Mouse (Mus musculus) embryo, embryonic 11.5 days (tissue): ENCODE results near the gene Scg3.
"Not testable (repeated sequence)": the region's sequence is repeated elsewhere in the genome, so short reads cannot be mapped to it uniquely, and the experiment has no call there.

ENCODE experiments used
- DNase-seq: peaks from one replicate; pipeline ENCODE4 v3.0.0-alpha.2; 2012; ENCODE audit warnings: low read depth, low spot score

The Scg3 gene

DNA sequence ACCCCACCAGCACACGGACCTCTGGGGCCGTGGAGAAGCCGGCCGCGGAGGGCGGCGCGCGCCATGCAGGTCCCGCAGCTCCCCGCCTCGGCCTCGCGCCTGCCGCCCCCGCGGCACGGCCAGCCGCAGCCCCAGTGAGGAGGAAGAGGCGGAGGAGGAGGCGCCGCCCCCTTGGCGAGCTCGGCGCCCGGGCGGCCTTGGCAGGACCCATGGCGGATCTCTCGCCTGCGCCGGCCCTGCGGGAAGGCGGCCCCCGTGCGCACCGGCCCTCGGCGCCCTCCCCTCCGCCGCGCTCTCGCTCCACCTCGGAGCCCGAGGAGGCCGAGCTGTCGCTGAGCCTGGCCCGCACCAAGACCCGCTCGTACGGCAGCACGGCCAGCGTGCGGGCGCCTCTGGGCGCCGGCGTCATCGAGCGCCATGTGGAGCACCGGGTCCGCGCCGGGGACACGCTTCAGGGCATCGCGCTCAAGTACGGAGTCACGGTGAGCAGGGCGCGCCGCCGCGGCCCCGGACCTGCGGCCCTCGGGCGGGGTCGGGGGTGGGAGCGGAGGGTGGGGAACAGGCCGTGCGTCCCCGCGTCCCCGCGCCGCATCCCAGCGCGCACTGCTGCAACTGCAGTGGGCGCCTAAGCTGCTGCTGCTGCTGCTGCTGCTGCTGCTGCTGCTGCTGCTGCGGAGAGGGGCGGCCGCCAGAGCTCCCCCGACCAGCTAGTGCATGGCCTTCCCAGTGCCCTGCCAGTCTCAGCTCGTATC, 58.1 kb downstream of the Scg3 start, which contains the start of gene Lysmd2:
Gene Lysmd2, plus strand, starts transcription at position 186 of the 752 bp plus-strand sequence.
- DNase-seq = peak; percentile 56

DNA sequence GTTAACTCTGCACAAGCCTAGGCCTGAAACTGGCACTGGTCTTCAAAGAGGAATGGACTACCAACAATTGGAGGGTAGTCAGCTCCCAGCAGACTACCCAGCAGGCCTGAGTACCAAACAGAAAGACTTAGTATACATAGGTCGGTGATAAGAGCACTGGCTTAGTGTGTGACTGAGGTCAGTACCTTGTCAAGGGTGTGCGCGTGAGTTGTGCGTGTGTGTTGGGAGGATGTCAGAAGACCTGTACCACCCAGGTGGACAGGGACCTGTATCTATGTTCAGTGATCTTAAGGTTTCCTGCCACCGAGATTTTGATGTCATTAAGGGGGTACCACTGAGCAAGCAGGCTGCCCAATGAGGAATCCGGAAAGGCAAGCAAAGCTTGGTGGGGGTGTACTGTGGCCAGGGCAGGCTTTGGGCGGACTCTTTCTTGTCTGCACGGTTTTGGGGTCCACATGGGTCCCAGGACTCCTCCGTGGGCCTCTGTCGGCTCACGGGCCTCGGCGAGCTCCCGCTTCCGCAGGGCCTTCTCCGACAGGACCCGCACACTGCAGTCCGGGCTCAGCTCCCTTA, 58.8 kb downstream of the Scg3 start:
- no peak for DNase-seq

DNA sequence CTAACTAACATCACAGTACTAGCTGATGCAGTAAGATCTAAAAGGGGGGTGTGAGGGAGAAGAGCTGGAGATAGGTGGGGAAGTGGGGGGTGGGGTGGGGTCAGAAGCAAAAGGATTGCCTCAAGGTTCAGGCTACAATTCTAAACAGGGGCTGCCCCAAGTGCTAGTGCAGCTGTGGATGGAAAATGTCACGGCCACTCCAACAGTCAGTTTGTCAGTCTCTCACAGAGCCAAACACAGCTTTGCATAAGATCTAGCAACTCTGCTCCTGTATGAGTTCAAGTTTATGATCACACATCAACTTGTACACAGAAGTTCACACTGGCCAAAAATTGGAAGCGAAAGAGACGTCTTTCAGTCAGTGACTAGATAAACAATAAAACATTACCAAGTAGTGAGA, 62.4 kb downstream of the Scg3 start:
- no peak for DNase-seq

DNA sequence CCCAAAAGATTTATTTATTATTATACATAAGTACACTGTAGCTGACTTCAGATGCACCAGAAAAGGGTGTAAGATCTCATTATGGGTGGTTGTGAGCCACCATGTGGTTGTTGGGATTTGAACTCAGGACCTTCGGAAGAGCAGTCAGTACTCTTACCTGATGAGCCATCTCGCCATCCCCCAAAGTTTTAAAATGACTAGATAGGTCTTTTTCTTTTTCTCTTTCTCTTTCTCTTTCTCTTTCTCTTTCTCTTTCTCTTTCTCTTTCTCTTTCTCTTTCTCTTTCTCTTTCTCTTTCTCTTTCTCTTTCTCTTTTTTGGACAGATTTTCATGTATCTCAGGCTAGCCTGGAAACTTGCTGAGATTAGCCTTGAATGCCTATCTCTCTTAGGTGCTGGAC, 64.1 kb downstream of the Scg3 start:
- DNase-seq = not testable (repeated sequence)

DNA sequence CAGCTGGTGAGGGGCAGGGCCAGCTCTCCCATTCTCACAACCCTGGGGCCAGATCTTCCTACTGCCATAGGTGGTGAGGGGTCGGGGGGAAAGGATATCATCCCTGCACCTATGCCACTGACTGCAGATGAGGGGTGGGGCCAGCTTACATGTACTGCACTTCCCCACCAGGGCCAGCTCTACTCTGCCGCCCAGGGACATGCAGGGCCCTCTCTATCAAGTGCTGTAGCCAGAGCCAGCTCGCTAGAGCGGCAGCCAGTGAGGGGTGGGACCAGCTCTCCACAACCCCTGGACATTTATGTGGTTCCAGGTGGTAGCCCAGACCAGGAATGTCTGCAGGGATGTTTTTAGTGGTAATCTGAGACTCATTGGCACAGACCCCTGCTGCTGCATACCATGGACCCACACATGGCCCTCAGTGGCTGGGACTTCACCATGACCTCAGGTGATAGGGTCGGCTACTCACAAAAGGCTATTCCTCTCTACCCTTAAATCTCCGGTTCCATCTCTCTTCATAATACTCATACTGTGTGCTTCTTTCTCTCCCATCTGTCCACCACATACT, 64.9 kb downstream of the Scg3 start:
- no peak for DNase-seq

DNA sequence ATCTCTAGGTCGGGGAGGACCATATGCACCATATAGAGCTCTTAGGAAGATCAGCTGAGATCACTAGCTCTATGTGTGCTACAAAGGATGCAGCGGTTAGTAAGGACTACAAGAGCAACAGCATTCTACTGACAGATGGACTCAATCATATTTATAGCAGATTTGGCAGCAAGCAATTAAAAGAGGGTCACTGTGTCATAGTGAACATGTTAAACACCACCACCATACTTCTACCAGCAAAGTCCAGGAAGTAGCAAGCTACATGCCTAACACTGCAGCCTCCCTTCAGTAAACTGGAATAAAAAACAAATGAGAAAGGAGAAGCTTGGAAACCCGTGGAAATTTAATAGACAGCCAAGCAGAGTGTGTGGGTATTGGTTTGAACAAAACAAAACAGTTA, 67.3 kb downstream of the Scg3 start:
- DNase-seq = no peak

DNA sequence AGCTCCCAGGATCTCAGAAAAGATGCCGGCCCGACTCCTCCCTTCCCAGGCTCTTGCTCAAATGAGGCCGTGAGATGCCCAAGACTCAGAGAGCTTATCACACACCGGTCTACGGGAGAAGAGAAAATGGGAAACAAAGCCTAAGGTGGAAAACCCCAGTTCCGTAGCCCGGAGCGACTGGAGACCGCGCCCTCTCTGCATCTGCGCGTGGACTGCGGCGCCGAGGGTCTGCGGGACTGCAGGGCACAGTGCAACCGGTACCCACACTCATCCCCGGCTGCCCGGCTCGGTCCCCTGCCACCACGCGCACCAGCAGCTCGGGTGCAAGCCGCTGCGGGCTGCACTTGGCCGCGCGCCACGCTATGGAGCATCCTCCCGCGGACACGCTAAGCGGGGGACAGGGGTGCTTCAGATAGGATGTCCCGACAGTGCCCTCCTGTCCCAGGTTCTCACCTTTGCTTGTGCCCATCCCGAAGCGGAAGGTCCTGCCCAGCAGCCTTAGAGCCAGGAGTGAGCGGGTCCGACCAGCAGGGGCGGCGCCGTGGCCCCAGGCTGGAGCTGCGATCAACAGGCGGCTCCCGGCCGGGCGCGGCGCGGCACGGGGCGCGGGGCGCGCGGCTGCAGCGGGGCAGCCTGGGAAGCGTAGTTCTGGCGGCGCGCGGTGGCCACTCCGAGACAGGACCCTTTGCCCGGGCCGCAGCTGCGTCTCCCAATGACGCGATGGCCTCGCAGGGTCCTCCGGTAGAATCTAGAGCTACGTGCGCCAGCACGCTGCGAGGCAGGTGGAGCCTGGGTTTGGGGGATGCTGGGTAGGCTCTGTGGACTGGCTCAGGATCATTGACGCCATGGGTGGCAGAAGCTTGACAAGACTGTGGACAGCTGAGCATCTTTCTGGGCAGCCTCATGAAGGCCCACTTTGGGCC, 73.0 kb downstream of the Scg3 start, which contains the start of gene Tmod2:
Gene Tmod2, minus strand, starts transcription at position 755 of the 923 bp plus-strand sequence.
- DNase-seq = peak; percentile 49

DNA sequence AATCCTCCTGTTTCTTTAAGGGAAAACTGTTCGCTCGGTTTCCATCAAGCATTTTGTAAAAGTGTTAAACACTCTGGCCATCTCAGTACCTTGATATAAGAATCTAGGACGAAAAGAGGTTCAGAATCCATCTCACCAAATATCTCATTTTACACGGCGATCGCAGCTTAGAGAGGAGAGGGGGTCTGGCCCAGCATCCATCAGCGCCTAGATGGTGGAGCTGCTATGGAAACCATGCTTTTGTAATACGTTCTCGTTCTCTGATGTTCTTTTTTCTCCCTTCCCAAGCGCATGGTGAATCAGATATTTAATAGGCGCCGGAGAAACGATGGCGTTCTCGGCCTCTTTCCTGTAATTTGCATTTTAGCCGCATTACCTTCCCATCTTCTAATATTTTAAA, 73.9 kb downstream of the Scg3 start:
- DNase-seq = no peak

DNA sequence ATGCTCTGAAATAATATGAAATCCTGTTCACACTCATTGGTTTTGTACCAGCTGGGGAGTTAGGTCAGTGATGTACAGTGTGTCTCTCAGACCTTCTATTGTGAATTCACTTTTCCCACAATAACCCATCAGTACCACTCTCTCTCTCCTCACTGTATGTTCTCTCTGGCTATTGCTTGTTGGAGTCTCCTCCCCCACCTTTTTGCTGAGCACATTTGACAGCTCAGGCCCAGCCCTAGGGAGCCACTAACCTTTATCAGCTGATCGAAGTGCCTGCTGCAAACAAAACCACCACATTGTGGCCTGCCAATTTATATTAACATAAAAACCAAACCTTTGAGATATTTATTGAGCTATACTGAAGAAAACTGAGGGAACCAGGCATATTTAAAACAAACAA, 74.4 kb downstream of the Scg3 start:
- no peak for DNase-seq

DNA sequence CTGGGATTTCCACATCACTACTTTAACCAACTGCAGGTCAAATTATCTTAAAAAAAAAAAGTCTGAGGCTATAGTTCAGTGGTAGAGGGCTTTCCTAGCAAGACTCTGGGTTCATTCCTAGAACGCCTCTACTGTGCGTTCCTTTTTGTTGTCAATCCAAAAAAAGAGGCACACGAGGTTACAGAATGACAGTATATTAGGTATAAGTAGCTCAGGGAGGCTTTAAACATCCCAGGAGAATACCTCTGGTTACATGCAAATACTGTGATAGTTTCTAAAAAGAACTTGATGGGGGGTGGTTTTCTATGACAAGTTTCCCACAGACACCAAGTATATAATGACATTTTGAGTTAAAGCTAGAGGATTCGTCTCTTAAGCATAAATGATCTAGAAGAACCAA, 76.4 kb downstream of the Scg3 start:
- DNase-seq = no peak

DNA sequence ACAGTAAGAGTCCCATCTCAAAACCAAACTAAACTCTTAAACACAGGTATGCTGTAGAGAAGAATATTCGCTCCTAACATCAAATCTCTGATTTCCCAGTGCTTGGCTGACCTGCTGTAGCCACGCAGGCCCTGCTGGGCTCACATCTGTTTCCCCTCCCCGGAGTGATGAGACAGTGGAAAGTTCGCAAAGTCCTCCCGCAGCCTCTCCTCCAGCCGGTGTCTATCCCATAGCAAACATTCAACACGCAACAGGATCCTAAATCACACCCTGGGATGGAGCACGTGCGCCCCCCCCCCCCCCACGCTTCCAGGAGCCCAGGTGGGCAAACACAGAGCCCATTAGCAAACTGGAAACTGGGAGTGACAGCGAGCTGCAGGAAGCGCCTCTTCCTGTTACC, 82.3 kb downstream of the Scg3 start:
- no peak for DNase-seq

DNA sequence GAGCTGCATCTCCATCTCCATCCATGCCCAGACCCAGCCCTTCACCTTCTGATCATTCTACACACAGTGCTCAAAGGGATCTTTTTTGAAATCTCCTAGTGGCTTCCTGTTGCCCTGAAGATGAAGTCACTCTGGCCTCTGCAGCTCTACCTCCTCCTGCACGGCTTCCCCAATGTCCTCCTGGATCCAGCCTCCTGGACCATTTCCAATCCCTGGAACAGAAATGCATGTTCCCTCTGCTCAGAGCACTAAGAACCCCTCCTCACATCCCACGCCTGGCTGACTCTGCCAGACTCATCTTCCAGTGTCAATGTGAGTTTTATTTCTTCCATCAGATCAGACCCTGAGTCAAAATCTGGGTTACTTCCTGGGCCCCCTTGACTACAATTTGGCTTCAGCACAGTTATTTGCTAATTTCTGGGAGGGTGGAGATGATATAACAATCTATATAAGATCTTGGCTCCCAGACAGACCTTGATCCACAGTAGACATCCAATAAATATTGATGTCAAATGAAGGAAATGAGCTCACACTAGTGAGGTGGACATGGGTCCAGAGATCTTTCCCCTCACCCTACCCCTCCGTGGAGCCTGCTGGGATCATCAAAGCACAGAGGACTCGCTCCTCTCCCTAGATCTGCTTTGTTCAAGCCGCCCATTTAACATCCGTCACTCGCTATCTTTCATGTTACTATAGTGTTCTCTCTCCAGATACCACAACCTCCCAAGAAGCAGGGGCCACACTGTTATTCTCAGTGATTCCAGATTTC, 83.5 kb downstream of the Scg3 start:
- no peak for DNase-seq

DNA sequence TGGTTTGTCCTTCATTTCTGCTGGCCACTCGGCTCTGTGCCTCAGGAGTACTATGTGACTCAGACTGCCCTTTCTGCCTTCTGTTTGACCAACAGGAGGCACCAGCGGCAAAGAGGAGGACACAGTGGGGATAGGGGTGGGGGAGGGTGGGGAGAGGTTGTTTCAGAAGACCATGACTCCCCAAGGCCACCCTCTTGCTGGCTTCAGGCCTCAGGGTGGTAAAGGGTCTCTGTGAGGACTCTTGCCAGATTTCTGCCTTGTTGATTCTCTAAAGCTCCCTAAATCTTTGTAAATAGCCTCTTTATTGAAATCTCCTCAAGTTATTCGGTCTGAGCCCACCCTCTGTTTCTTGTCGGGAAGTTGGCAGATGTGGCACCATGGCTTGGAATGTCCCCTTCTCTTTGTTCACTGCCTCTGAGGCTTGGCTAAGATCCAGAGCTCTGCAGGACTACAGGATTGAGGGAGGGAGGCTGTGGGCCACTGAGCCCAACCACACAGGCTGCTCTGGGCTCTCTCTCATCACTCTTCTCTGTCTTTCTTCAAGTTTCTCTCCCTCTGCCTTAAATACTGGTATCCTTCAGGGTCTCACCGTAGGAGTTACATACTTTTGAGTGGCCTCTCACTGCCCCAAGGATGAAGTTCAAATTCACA, 84.5 kb downstream of the Scg3 start:
- DNase-seq = no peak

DNA sequence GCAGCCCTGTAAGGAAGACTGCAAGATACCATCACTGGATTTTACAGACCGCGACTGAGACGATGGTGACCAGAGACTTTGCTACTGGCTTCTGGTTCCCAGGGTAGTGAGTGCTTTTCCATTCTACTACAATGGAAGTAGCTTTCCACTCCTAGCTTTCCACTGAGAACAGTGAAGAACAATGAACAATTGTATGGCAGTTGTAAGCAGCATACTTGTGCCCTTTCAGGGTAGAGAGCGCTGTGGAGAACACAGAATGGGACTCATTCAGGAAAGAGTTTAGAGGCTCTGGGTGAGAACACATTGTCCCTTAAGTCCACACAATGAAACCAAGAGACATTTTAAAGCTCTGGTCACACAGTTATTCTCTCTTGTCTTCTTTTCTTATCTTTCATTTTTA, 86.3 kb downstream of the Scg3 start:
- no peak for DNase-seq

DNA sequence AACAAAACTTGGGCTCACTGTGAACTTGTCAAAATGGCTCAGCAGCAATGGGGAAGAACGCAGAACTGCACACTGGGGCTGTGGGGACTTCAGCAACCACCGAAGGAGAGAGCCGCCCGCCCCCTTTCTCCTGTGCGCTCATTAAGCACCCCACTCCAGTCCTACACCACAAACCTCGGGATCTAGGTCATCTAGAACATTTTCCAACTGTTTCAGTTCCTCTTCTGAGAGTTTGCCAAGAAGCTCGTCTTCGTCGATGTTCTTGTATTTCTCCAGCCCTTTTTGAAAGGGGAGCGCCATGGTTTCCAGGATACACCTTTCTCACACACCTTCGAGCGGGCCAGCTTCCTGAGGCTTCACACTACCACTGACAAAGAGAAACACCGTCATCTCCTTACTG, 86.8 kb downstream of the Scg3 start:
- DNase-seq = no peak

DNA sequence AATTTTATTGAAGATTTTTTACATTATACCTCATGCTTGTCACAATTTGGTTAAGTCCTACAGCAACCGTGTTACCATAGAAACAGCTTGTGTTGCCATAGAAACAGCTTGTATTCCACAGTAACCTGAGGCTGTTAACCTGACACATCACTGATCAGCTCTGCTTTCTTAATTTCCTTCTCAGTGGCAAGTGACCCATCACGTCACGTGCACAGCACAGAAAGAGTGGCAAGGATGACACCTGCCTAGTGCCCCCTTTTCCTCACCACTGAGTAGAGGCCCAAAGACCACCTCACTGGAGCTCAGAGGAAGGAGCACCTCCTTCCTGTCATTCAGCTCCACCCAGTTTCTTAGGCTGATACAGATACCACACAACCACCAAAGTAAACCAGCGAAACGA, 90.4 kb downstream of the Scg3 start:
- DNase-seq = no peak
